Mouse (Mus musculus): Measurements from ENCODE around the gene Cep41. TPM values are rescaled to one million over a fixed set of nuclear protein-coding genes. Genes with fewer than 3 reads are reported as not detected.

The Cep41 gene
- polyA plus RNA-seq, 1 experiment = 2.6 TPM

- no peak for DNase-seq
- Histone ChIP-seq H3K4me1 (ENCODE audit: control insufficient read depth, insufficient read depth, low read length) (no peaks in the 10 kb centered on the region), H3K27ac (ENCODE audit: insufficient read depth, low read depth, low read length) (no peak overlapping the region), H3K36me3 (ENCODE audit: control insufficient read depth, insufficient read depth, low read length) (no peaks in the 10 kb centered on the region), H3K27me3 (replicated peaks; ENCODE audit: control insufficient read depth, insufficient read depth, low read length) (no peaks in the 10 kb centered on the region), H3K4me3 (ENCODE audit: insufficient read depth, low read depth, low read length) (no peak overlapping the region)
- TF ChIP-seq POLR2A (IDR thresholded peaks at IDR 0.05; ENCODE audit: low read depth, low read length) (no peak), CTCF (conservative IDR thresholded peaks at IDR 0.05; ENCODE audit: insufficient read depth, insufficient read length, low read depth, low read length) (no peak)
- WGBS = 78% methylated on average over 7 of the region's 7 CpGs
These were observed 13.1 kb downstream of the Cep41 start for GRCm38 (mm10) chr6:30680442-30680841.

GRCm38 (mm10) chr6:30679567-30679966, 14.0 kb downstream of the Cep41 start:
- TF ChIP-seq CTCF (conservative IDR thresholded peaks at IDR 0.05; ENCODE audit: insufficient read depth, insufficient read length, low read depth, low read length) (no peak), POLR2A (IDR thresholded peaks at IDR 0.05; ENCODE audit: low read depth, low read length) (no peak)
- no peak overlapping the region for H3K4me3 ChIP-seq (ENCODE audit: insufficient read depth, low read depth, low read length)
- no peaks in the 10 kb centered on the region for H3K27me3 ChIP-seq (replicated peaks; ENCODE audit: control insufficient read depth, insufficient read depth, low read length)
- H3K27ac ChIP-seq (ENCODE audit: insufficient read depth, low read depth, low read length) = no peak overlapping the region
- H3K36me3 ChIP-seq (ENCODE audit: control insufficient read depth, insufficient read depth, low read length) = no peaks in the 10 kb centered on the region
- DNase-seq = no peak
- H3K4me1 ChIP-seq (ENCODE audit: control insufficient read depth, insufficient read depth, low read length) = no peaks in the 10 kb centered on the region
- WGBS = 56% methylated on average over 5 of the region's 5 CpGs

- WGBS = 84% methylated on average over 6 of the region's 6 CpGs
- no peak for TF ChIP-seq CTCF (conservative IDR thresholded peaks at IDR 0.05; ENCODE audit: insufficient read depth, insufficient read length, low read depth, low read length)
- TF ChIP-seq POLR2A (IDR thresholded peaks at IDR 0.05; ENCODE audit: low read depth, low read length) = no peak
- Histone ChIP-seq H3K27me3 (replicated peaks; ENCODE audit: control insufficient read depth, insufficient read depth, low read length) (no peaks in the 10 kb centered on the region), H3K27ac (ENCODE audit: insufficient read depth, low read depth, low read length) (no peak overlapping the region), H3K4me1 (ENCODE audit: control insufficient read depth, insufficient read depth, low read length) (peaks cover 2% of the 10 kb centered on the region; the same call in 1 of the 2 replicates), H3K4me3 (ENCODE audit: insufficient read depth, low read depth, low read length) (no peak overlapping the region), H3K36me3 (ENCODE audit: control insufficient read depth, insufficient read depth, low read length) (no peaks in the 10 kb centered on the region)
- DNase-seq = no peak
These were observed 15.1 kb downstream of the Cep41 start for GRCm38 (mm10) chr6:30678482-30678881.

GRCm38 (mm10) chr6:30677591-30677990, 16.0 kb downstream of the Cep41 start:
- Histone ChIP-seq H3K27ac (ENCODE audit: insufficient read depth, low read depth, low read length) (no peak overlapping the region), H3K4me1 (ENCODE audit: control insufficient read depth, insufficient read depth, low read length) (peaks cover 2% of the 10 kb centered on the region; the same call in 1 of the 2 replicates), H3K36me3 (ENCODE audit: control insufficient read depth, insufficient read depth, low read length) (no peaks in the 10 kb centered on the region), H3K4me3 (ENCODE audit: insufficient read depth, low read depth, low read length) (no peak overlapping the region), H3K27me3 (replicated peaks; ENCODE audit: control insufficient read depth, insufficient read depth, low read length) (no peaks in the 10 kb centered on the region)
- no peak for DNase-seq
- TF ChIP-seq POLR2A (IDR thresholded peaks at IDR 0.05; ENCODE audit: low read depth, low read length) = no peak
- no peak for TF ChIP-seq CTCF (conservative IDR thresholded peaks at IDR 0.05; ENCODE audit: insufficient read depth, insufficient read length, low read depth, low read length)
- WGBS = 93% methylated on average over 9 of the region's 9 CpGs

GRCm38 (mm10) chr6:30676506-30676905, 17.0 kb downstream of the Cep41 start:
- H3K27me3 ChIP-seq (replicated peaks; ENCODE audit: control insufficient read depth, insufficient read depth, low read length) = no peaks in the 10 kb centered on the region
- DNase-seq = no peak
- no peak overlapping the region for H3K4me3 ChIP-seq (ENCODE audit: insufficient read depth, low read depth, low read length)
- H3K36me3 ChIP-seq (ENCODE audit: control insufficient read depth, insufficient read depth, low read length) = no peaks in the 10 kb centered on the region
- 93% methylated on average over 6 of the region's 6 CpGs for WGBS
- no peak overlapping the region for H3K27ac ChIP-seq (ENCODE audit: insufficient read depth, low read depth, low read length)
- peaks cover 2% of the 10 kb centered on the region; the same call in 1 of the 2 replicates for H3K4me1 ChIP-seq (ENCODE audit: control insufficient read depth, insufficient read depth, low read length)
- TF ChIP-seq CTCF (conservative IDR thresholded peaks at IDR 0.05; ENCODE audit: insufficient read depth, insufficient read length, low read depth, low read length) (no peak), POLR2A (IDR thresholded peaks at IDR 0.05; ENCODE audit: low read depth, low read length) (no peak)

- H3K4me1 ChIP-seq (ENCODE audit: control insufficient read depth, insufficient read depth, low read length) = peaks cover 2% of the 10 kb centered on the region; the same call in 1 of the 2 replicates
- H3K36me3 ChIP-seq (ENCODE audit: control insufficient read depth, insufficient read depth, low read length) = no peaks in the 10 kb centered on the region
- H3K4me3 ChIP-seq (ENCODE audit: insufficient read depth, low read depth, low read length) = no peak overlapping the region
- no peaks in the 10 kb centered on the region for H3K27me3 ChIP-seq (replicated peaks; ENCODE audit: control insufficient read depth, insufficient read depth, low read length)
- no peak overlapping the region for H3K27ac ChIP-seq (ENCODE audit: insufficient read depth, low read depth, low read length)
- no peak for DNase-seq
- no peak for TF ChIP-seq CTCF (conservative IDR thresholded peaks at IDR 0.05; ENCODE audit: insufficient read depth, insufficient read length, low read depth, low read length)
- no peak for TF ChIP-seq POLR2A (IDR thresholded peaks at IDR 0.05; ENCODE audit: low read depth, low read length)
- 41% methylated on average over 11 of the region's 11 CpGs for WGBS
These were observed 18.2 kb downstream of the Cep41 start for GRCm38 (mm10) chr6:30675281-30675771.

GRCm38 (mm10) chr6:30674714-30675280, 18.8 kb downstream of the Cep41 start:
- Histone ChIP-seq H3K27ac (ENCODE audit: insufficient read depth, low read depth, low read length) (no peak overlapping the region), H3K36me3 (ENCODE audit: control insufficient read depth, insufficient read depth, low read length) (no peaks in the 10 kb centered on the region), H3K4me3 (ENCODE audit: insufficient read depth, low read depth, low read length) (no peak overlapping the region), H3K27me3 (replicated peaks; ENCODE audit: control insufficient read depth, insufficient read depth, low read length) (no peaks in the 10 kb centered on the region), H3K4me1 (ENCODE audit: control insufficient read depth, insufficient read depth, low read length) (peaks cover 2% of the 10 kb centered on the region; the same call in 1 of the 2 replicates)
- no peak for TF ChIP-seq CTCF (conservative IDR thresholded peaks at IDR 0.05; ENCODE audit: insufficient read depth, insufficient read length, low read depth, low read length)
- TF ChIP-seq POLR2A (IDR thresholded peaks at IDR 0.05; ENCODE audit: low read depth, low read length) = no peak
- DNase-seq = no peak
- WGBS = 51% methylated on average over 9 of the region's 9 CpGs
